Mouse (Mus musculus): ENCODE measurements at regions not wholly inside any gene's neighbourhood (a gene's known extent, or its start where the extent isn't known, plus 50 kb on each side); places are given as distances from the start of the nearest gene placed in this dataset.

DNA sequence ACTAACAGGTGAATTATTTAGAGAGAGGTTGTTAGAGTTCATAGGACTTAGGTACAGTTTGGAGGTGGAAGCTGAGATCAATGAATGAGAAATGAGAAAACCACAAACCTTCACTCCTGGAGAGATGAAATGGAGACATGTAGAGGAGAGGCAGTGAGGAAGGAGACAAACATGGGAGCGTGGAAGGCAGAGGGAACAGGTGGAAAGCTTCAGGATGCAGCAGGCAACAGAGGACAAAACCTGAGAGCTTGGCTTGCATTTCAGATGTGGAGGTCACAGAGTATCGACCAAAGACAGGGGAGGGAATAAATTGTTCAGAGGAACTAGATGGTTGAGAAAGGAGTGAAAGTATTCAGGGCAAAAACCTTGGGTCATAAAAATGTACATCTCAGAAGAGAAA is 244.6 kb downstream of the Cd109 start:
- Histone ChIP-seq H3K4me3 (ENCODE audit: low read depth, low read length) (no peak overlapping the region), H3K27me3 (ENCODE audit: control insufficient read depth, insufficient read depth, low read length) (no peaks in the 10 kb centered on the region), H3K4me1 (ENCODE audit: control insufficient read depth, insufficient read depth, low read length) (no peaks in the 10 kb centered on the region), H3K4me2 (ENCODE audit: low read depth, severe bottlenecking) (no peak overlapping the region), H3K36me3 (ENCODE audit: control insufficient read depth, insufficient read depth, low read length) (no peaks in the 10 kb centered on the region), H3K27ac (replicated peaks; ENCODE audit: low read depth, low read length) (no peak overlapping the region), H3K9me3 (ENCODE audit: control insufficient read depth, low read length) (no peaks in the 10 kb centered on the region), H3K9ac (ENCODE audit: low read length) (no peak overlapping the region)
- no peak for ATAC-seq (ENCODE audit: insufficient number of reproducible peaks, low FRiP score, low TSS enrichment, low read depth)
- no peak for DNase-seq (ENCODE audit: low spot score)
- 86% methylated on average over 2 of the region's 2 CpGs for WGBS

DNA sequence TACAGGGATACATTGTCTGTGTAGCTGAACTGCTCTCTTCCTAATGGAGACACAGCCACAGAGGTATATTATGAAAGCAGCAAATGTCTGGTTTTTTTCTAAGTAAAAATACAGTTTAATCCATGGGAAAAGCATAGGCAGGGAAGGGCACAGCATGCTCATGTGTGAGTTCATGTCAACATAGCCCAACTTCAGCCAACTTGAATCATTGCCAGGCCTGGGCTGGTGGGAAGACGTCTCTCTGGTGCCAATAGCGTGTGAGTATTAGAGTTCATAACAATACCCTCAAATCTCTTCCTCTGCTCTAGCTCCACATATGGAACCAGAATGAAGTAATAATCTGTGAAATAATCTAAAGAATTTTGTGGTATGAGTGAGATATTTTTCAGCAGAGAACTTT is 257.2 kb downstream of the Cd109 start:
- 89% methylated on average over 2 of the region's 2 CpGs for WGBS
- Histone ChIP-seq H3K9me3 (ENCODE audit: control insufficient read depth, low read length) (no peaks in the 10 kb centered on the region), H3K4me2 (ENCODE audit: low read depth, severe bottlenecking) (no peak overlapping the region), H3K36me3 (ENCODE audit: control insufficient read depth, insufficient read depth, low read length) (no peaks in the 10 kb centered on the region), H3K4me1 (ENCODE audit: control insufficient read depth, insufficient read depth, low read length) (no peaks in the 10 kb centered on the region), H3K27me3 (ENCODE audit: control insufficient read depth, insufficient read depth, low read length) (no peaks in the 10 kb centered on the region), H3K4me3 (ENCODE audit: low read depth, low read length) (no peak overlapping the region), H3K27ac (replicated peaks; ENCODE audit: low read depth, low read length) (no peak overlapping the region), H3K9ac (ENCODE audit: low read length) (no peak overlapping the region)
- no peak for ATAC-seq (ENCODE audit: insufficient number of reproducible peaks, low FRiP score, low TSS enrichment, low read depth)
- no peak for DNase-seq (ENCODE audit: low spot score)

DNA sequence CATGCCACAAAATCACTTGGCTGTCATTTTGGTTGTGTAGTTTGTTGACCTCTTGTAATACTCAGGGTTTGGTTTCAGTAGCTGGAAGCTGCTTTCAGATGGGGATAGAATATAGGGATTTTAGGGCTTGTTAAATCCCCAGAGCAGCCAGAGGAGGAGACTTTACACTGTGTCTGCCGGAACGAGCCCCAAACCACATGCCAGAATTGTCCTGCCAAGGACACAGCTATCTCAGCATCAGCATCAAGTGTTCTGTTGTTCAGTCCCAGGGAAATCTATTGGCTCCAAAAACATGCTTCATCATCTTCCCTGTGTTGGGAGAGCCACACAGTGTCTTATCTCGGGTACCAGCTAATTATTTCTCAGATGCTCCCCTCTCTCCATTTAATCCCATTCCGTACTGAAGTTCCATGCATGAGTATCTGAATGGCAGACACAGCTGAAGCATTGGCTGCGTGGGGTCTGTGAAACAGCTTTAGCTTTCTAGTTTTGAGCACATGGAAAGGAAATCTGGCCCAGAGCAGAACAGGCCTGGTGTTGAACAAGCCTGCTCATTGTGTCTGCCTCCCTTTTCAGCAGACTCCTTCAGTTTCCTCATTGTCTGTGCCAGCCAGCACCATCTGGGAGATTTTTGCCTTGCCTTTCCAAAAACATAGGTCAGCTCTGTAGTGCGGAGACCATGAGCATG is 264.8 kb downstream of the Cd109 start:
- Histone ChIP-seq H3K27ac (replicated peaks; ENCODE audit: low read depth, low read length) (0 out of 2 replicates have a peak overlapping the region, but pooled peaks have one; percentile 25), H3K9me3 (ENCODE audit: control insufficient read depth, low read length) (no peaks in the 10 kb centered on the region), H3K36me3 (ENCODE audit: control insufficient read depth, insufficient read depth, low read length) (no peaks in the 10 kb centered on the region), H3K27me3 (ENCODE audit: control insufficient read depth, insufficient read depth, low read length) (no peaks in the 10 kb centered on the region), H3K4me3 (ENCODE audit: low read depth, low read length) (no peak overlapping the region), H3K4me2 (ENCODE audit: low read depth, severe bottlenecking) (no peak overlapping the region), H3K9ac (ENCODE audit: low read length) (no peak overlapping the region), H3K4me1 (ENCODE audit: control insufficient read depth, insufficient read depth, low read length) (0 out of 2 replicates have a peak, but pooled peaks cover 6% of the 10 kb centered on the region)
- 65% methylated on average over 6 of the region's 6 CpGs for WGBS
- ATAC-seq (ENCODE audit: insufficient number of reproducible peaks, low FRiP score, low TSS enrichment, low read depth) (peak; percentile 82; the same call in 1 of the 2 replicates), DNase-seq (ENCODE audit: low spot score) (peak; percentile 32)

DNA sequence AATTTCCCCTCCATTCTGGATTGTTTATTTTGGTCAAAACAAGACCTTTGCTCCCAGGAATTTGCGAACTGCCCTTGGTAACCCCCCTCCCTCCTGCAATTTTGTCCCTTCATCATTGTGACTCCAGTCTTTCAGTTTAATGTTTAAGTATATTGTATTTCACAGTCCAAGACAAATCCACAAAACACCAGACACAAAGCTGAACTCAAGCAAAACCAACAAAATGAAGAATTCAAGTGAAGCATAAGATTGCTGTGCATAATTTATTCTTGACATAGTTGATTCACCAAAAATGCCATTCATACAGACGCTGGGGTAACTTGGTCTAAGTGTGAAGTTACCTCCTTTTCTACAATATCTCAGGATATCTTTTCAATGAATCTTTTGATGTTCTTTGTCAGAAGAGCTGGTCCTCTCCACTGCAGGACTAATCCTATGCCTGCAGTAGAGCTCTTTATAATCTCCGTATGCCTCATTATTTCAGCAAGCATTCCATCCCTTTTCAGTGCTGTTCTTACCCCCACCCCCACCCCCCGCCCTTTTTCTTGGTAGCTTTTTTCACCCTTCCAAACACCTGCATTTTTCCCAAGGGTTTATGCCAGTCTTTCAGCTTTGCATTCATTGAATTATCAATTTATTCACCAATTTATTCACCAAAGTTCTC is 265.4 kb downstream of the Cd109 start:
- H3K4me2 ChIP-seq (ENCODE audit: low read depth, severe bottlenecking) = no peak overlapping the region
- DNase-seq (ENCODE audit: low spot score) = no peak
- 73% methylated on average over 4 of the region's 4 CpGs for WGBS
- no peak overlapping the region for H3K9ac ChIP-seq (ENCODE audit: low read length)
- no peaks in the 10 kb centered on the region for H3K27me3 ChIP-seq (ENCODE audit: control insufficient read depth, insufficient read depth, low read length)
- H3K4me1 ChIP-seq (ENCODE audit: control insufficient read depth, insufficient read depth, low read length) = 0 out of 2 replicates have a peak, but pooled peaks cover 6% of the 10 kb centered on the region
- no peak for ATAC-seq (ENCODE audit: insufficient number of reproducible peaks, low FRiP score, low TSS enrichment, low read depth)
- H3K9me3 ChIP-seq (ENCODE audit: control insufficient read depth, low read length) = no peaks in the 10 kb centered on the region
- no peak overlapping the region for H3K4me3 ChIP-seq (ENCODE audit: low read depth, low read length)
- H3K36me3 ChIP-seq (ENCODE audit: control insufficient read depth, insufficient read depth, low read length) = no peaks in the 10 kb centered on the region
- H3K27ac ChIP-seq (replicated peaks; ENCODE audit: low read depth, low read length) = no peak overlapping the region; the same call in 1 of the 2 replicates

DNA sequence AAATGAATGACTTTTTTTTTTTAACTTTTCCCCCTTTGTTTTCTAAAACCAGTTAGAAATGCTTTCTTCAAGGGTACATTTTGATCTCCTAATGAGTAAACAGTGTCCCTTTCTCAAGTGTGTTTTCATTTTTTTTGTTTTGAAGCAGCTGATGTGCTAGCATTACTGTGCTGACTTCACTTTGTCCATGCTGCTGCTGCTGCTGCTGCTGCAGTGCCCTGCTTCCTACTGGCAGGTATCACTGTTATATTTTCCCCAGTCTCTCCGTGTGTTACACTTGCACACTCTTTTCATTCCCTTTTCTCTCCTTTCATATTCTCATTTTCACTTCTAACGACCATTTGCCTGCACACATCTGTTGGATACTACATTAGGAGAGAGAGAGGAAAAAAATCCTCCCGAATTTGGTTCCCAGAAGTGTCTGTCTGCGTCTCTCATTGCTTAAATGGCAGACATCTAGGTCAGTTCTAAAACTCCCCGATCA is 266.0 kb downstream of the Cd109 start:
- Histone ChIP-seq H3K27me3 (ENCODE audit: control insufficient read depth, insufficient read depth, low read length) (no peaks in the 10 kb centered on the region), H3K4me3 (ENCODE audit: low read depth, low read length) (no peak overlapping the region), H3K4me2 (ENCODE audit: low read depth, severe bottlenecking) (no peak overlapping the region), H3K27ac (replicated peaks; ENCODE audit: low read depth, low read length) (no peak overlapping the region), H3K9me3 (ENCODE audit: control insufficient read depth, low read length) (no peaks in the 10 kb centered on the region), H3K36me3 (ENCODE audit: control insufficient read depth, insufficient read depth, low read length) (no peaks in the 10 kb centered on the region), H3K9ac (ENCODE audit: low read length) (no peak overlapping the region), H3K4me1 (ENCODE audit: control insufficient read depth, insufficient read depth, low read length) (0 out of 2 replicates have a peak, but pooled peaks cover 6% of the 10 kb centered on the region)
- ATAC-seq (ENCODE audit: insufficient number of reproducible peaks, low FRiP score, low TSS enrichment, low read depth) (no peak), DNase-seq (ENCODE audit: low spot score) (no peak)
- 68% methylated on average over 5 of the region's 5 CpGs for WGBS

DNA sequence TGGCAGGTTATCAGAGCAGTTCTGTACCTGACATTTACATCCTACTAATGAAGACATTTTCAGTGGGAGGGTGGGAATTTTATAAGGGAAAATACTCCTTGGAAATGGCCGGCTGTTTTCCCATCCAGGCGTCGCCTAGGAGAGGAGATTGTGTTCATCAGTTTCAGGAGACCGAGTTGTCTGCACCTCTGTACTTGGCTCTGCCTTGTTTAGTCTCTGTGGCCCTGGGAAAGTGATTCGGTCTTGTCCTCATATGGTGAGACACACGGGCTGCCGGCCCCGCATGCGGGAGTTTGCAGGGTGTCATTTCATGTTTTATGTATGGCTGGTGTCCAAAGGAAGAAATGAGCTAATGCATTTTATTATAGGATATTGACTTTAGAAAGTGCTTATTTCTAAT is 287.9 kb downstream of the Cd109 start:
- DNase-seq (ENCODE audit: low spot score) (no peak), ATAC-seq (ENCODE audit: insufficient number of reproducible peaks, low FRiP score, low TSS enrichment, low read depth) (no peak)
- WGBS = 73% methylated on average over 9 of the region's 9 CpGs
- Histone ChIP-seq H3K4me2 (ENCODE audit: low read depth, severe bottlenecking) (no peak overlapping the region), H3K4me3 (ENCODE audit: low read depth, low read length) (no peak overlapping the region), H3K27ac (replicated peaks; ENCODE audit: low read depth, low read length) (no peak overlapping the region), H3K4me1 (ENCODE audit: control insufficient read depth, insufficient read depth, low read length) (no peaks in the 10 kb centered on the region), H3K9me3 (ENCODE audit: control insufficient read depth, low read length) (no peaks in the 10 kb centered on the region), H3K36me3 (ENCODE audit: control insufficient read depth, insufficient read depth, low read length) (no peaks in the 10 kb centered on the region), H3K9ac (ENCODE audit: low read length) (no peak overlapping the region), H3K27me3 (ENCODE audit: control insufficient read depth, insufficient read depth, low read length) (no peaks in the 10 kb centered on the region)

DNA sequence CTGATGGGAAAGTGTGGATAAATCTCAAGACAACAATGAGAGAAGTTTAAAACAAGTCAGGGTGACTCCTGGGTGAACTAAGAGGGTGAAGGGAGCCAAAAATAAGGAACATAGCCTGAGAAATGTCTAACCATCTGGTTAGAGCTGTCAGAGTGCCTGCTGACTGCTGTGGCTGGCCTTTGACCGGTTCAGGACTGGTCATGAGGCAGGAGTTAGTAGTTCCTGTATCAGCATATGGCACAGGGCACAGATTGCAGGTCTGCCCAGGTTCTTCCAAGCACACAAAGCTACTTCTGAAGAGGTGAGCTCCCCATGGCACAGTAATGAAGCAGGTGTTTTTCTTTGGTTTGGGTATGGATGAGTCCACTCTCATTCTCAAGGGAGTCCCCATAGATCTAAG is 302.0 kb downstream of the Cd109 start:
- 77% methylated on average over 1 of the region's 1 CpGs for WGBS
- ATAC-seq (ENCODE audit: insufficient number of reproducible peaks, low FRiP score, low TSS enrichment, low read depth) = no peak
- H3K27me3 ChIP-seq (ENCODE audit: control insufficient read depth, insufficient read depth, low read length) = no peaks in the 10 kb centered on the region
- H3K9me3 ChIP-seq (ENCODE audit: control insufficient read depth, low read length) = no peaks in the 10 kb centered on the region
- H3K27ac ChIP-seq (replicated peaks; ENCODE audit: low read depth, low read length) = no peak overlapping the region
- no peak overlapping the region for H3K9ac ChIP-seq (ENCODE audit: low read length)
- H3K4me2 ChIP-seq (ENCODE audit: low read depth, severe bottlenecking) = no peak overlapping the region
- no peak overlapping the region for H3K4me3 ChIP-seq (ENCODE audit: low read depth, low read length)
- H3K36me3 ChIP-seq (ENCODE audit: control insufficient read depth, insufficient read depth, low read length) = no peaks in the 10 kb centered on the region
- no peak for DNase-seq (ENCODE audit: low spot score)
- no peaks in the 10 kb centered on the region for H3K4me1 ChIP-seq (ENCODE audit: control insufficient read depth, insufficient read depth, low read length)

DNA sequence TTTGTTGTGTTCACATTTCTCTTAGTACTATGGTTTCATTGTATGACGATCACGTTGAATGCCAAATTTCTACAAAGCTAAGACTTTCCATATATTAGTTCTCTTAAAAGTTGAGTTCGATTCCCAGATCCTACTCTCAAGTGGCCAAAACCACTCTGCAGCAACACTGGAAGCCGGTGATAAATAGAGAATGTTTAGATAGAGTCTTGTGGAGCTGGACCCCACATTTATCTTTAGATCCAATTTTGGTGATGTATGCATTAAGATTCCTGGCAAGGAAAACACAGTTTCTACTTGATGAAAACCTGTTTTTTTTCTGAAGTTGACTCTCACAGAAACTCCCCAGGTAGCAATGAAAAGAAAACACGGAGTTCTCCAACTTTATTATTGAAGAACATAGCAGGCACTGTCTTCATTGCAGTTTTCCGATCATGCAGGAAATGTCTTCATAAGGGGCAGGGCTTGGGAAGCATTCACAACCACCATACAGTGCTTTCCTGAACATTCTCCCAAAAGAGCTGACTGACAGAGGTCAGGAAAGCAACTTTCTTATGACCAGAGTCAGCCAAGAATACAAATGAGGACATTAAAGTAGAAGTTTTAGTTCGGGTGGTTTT is 310.7 kb downstream of the Cd109 start:
- H3K9me3 ChIP-seq (ENCODE audit: control insufficient read depth, low read length) = no peaks in the 10 kb centered on the region
- no peak overlapping the region for H3K9ac ChIP-seq (ENCODE audit: low read length)
- 85% methylated on average over 7 of the region's 7 CpGs for WGBS
- H3K27me3 ChIP-seq (ENCODE audit: control insufficient read depth, insufficient read depth, low read length) = no peaks in the 10 kb centered on the region
- ATAC-seq (ENCODE audit: insufficient number of reproducible peaks, low FRiP score, low TSS enrichment, low read depth) (no peak), DNase-seq (ENCODE audit: low spot score) (no peak)
- H3K4me1 ChIP-seq (ENCODE audit: control insufficient read depth, insufficient read depth, low read length) = no peaks in the 10 kb centered on the region
- no peaks in the 10 kb centered on the region for H3K36me3 ChIP-seq (ENCODE audit: control insufficient read depth, insufficient read depth, low read length)
- H3K27ac ChIP-seq (replicated peaks; ENCODE audit: low read depth, low read length) = no peak overlapping the region
- H3K4me3 ChIP-seq (ENCODE audit: low read depth, low read length) = no peak overlapping the region
- H3K4me2 ChIP-seq (ENCODE audit: low read depth, severe bottlenecking) = no peak overlapping the region

All from limb, embryonic 11.5 days (tissue).